In the genomic region with DNA sequence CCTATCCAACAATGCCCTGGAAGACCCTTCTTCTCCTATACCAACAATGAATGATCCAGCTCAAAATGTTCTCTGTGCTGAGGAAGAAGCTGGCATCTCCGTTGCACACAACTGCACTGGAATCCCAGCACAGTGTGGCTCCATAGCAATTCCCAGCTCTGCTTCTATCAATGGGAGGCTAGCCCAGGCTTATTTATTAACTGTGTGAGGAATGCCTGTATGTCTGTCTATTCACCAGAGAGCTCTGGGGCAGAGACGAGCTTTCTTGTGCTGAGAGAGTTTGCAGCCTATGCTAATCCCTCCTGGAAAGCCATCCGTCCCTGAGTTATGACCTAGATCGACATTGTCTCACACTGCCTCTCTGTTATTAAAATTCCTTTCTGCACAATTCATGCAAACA, we compare ENCODE assay signal across 28 mouse cellular contexts.
DNase-seq lines count a peak whose midpoint lies in the region; ATAC-seq and TF ChIP-seq lines count a peak whose summit lies in the region.
"Had no signal": no experiment of that assay in that cellular context is flagged by ENCODE, and none has a peak within 500 bp of the region (broad histone marks: within the 10 kb centered on the region; RNA-seq: fewer than 3 reads in every experiment).

No protein-coding gene starts in this region.

- no peak overlapping the region for H3K4me2 ChIP-seq in forebrain, postnatal 0 days (ENCODE audit: low read depth)
- no peak overlapping the region for H3K4me2 ChIP-seq in forebrain, embryonic 12.5 days
- H3K4me2 ChIP-seq in midbrain, embryonic 16.5 days (ENCODE audit: low read length), result no peak overlapping the region
- no peak overlapping the region for H3K4me2 ChIP-seq in midbrain, embryonic 14.5 days (ENCODE audit: low read length)
- H3K4me2 ChIP-seq: heart, embryonic 12.5 days; heart, embryonic 15.5 days; hindbrain, embryonic 15.5 days; intestine, embryonic 15.5 days had no signal

- no peak for DNase-seq in forebrain, postnatal 0 days
- no peak for DNase-seq in midbrain, embryonic 14.5 days
- peak; percentile 14 for DNase-seq in Muller cell, postnatal 12 days (ENCODE audit: inconsistent ontology term)
- peak; percentile 1 for DNase-seq in embryonic facial prominence, embryonic 10.5 days (ENCODE audit: low spot score)
- DNase-seq in layer of hippocampus, postnatal 25 days (ENCODE audit: extremely low spot score in 1 of 2, low spot score in 1 of 2), result no peak
- DNase-seq: adrenal gland, adult 8-10 months; adrenal gland, postnatal 25 days; B cell, adult 2 months; cerebellum, adult 11-12 months; cerebellum, adult 8-10 months; cerebellum, postnatal 10 days; cerebellum, postnatal 36 days; embryo, embryonic 11 days; gastrocnemius, adult 2 months; gastrocnemius, postnatal 14 days; heart, adult 18-20 months; heart, postnatal 10 days; heart, postnatal 36 days had no signal

- H3K36me3 ChIP-seq in forebrain, postnatal 0 days (ENCODE audit: insufficient read depth), result no peaks in the 10 kb centered on the region
- H3K36me3 ChIP-seq in forebrain, embryonic 12.5 days (replicated peaks), result no peaks in the 10 kb centered on the region
- no peaks in the 10 kb centered on the region for H3K36me3 ChIP-seq in midbrain, embryonic 16.5 days (ENCODE audit: control insufficient read depth, insufficient read depth, low read length)
- H3K36me3 ChIP-seq in midbrain, embryonic 14.5 days (ENCODE audit: control insufficient read depth, insufficient read depth, low read length), result no peaks in the 10 kb centered on the region
- H3K36me3 ChIP-seq in embryonic facial prominence, embryonic 10.5 days (replicated peaks), result no peaks in the 10 kb centered on the region
- H3K36me3 ChIP-seq: G1E; heart, embryonic 12.5 days; heart, embryonic 15.5 days; hindbrain, embryonic 15.5 days; intestine, embryonic 15.5 days had no signal

- no peaks in the 10 kb centered on the region for H3K27me3 ChIP-seq in forebrain, postnatal 0 days (ENCODE audit: insufficient read depth, low read length)
- H3K27me3 ChIP-seq in forebrain, embryonic 12.5 days, result no peaks in the 10 kb centered on the region
- no peaks in the 10 kb centered on the region for H3K27me3 ChIP-seq in midbrain, embryonic 16.5 days (ENCODE audit: control insufficient read depth, insufficient read depth, low read depth, low read length)
- no peaks in the 10 kb centered on the region for H3K27me3 ChIP-seq in midbrain, embryonic 14.5 days (ENCODE audit: control insufficient read depth, insufficient read depth, low read length)
- no peaks in the 10 kb centered on the region for H3K27me3 ChIP-seq in embryonic facial prominence, embryonic 10.5 days (replicated peaks; ENCODE audit: low read depth, poor library complexity, severe bottlenecking)
- H3K27me3 ChIP-seq: CH12.LX; forebrain, embryonic 13.5 days; heart, embryonic 12.5 days; heart, embryonic 15.5 days; hindbrain, embryonic 15.5 days; intestine, embryonic 15.5 days had no signal

- peak overlapping the region; percentile 64; the same call in 1 of the 2 replicates for H3K27ac ChIP-seq in forebrain, postnatal 0 days (ENCODE audit: low read depth, low read length)
- H3K27ac ChIP-seq in forebrain, embryonic 12.5 days, result no peak overlapping the region
- peak overlapping the region; percentile 72; the same call in 1 of the 2 replicates for H3K27ac ChIP-seq in midbrain, embryonic 16.5 days (ENCODE audit: low read length)
- no peak overlapping the region for H3K27ac ChIP-seq in midbrain, embryonic 14.5 days (replicated peaks; ENCODE audit: low read depth, low read length)
- no peak overlapping the region for H3K27ac ChIP-seq in embryonic facial prominence, embryonic 10.5 days (replicated peaks)
- H3K27ac ChIP-seq: forebrain, embryonic 13.5 days; gastrocnemius, adult 2 months; heart, embryonic 15.5 days; intestine, embryonic 15.5 days had no signal

- no peak for ATAC-seq in forebrain, postnatal 0 days
- no peak for ATAC-seq in forebrain, embryonic 12.5 days (ENCODE audit: low FRiP score)
- ATAC-seq in midbrain, embryonic 16.5 days, result no peak
- no peak for ATAC-seq in midbrain, embryonic 14.5 days (ENCODE audit: low FRiP score, low TSS enrichment)
- ATAC-seq: activated CD4-positive, CD25-positive, alpha-beta regulatory T cell, adult 4 months; forebrain, embryonic 13.5 days; intestine, embryonic 15.5 days had no signal

- TF ChIP-seq CTCF in forebrain, postnatal 0 days (IDR thresholded peaks at IDR 0.05; ENCODE audit: low read depth), result no peak

- WGBS in forebrain, postnatal 0 days, result 62% methylated on average over 4 of the region's 4 CpGs
- WGBS in forebrain, embryonic 12.5 days, result 63% methylated on average over 4 of the region's 4 CpGs
- 40% methylated on average over 4 of the region's 4 CpGs for WGBS in midbrain, embryonic 16.5 days
- WGBS in midbrain, embryonic 14.5 days, result 50% methylated on average over 4 of the region's 4 CpGs
- 75% methylated on average over 4 of the region's 4 CpGs for WGBS in embryonic facial prominence, embryonic 10.5 days

- no peak overlapping the region for H3K4me3 ChIP-seq in forebrain, postnatal 0 days (ENCODE audit: low read depth, low read length)
- H3K4me3 ChIP-seq in forebrain, embryonic 12.5 days (replicated peaks), result no peak overlapping the region
- H3K4me3 ChIP-seq in midbrain, embryonic 16.5 days (ENCODE audit: low read depth, low read length), result no peak overlapping the region
- H3K4me3 ChIP-seq in midbrain, embryonic 14.5 days (replicated peaks; ENCODE audit: low read depth, low read length), result no peak overlapping the region
- H3K4me3 ChIP-seq in embryonic facial prominence, embryonic 10.5 days, result no peak overlapping the region
- H3K4me3 ChIP-seq: forebrain, embryonic 13.5 days; gastrocnemius, adult 2 months; heart, embryonic 12.5 days; heart, embryonic 15.5 days; hindbrain, embryonic 15.5 days; intestine, embryonic 15.5 days had no signal

- H3K9ac ChIP-seq in forebrain, postnatal 0 days, result no peak overlapping the region
- no peak overlapping the region for H3K9ac ChIP-seq in forebrain, embryonic 12.5 days
- H3K9ac ChIP-seq in midbrain, embryonic 16.5 days (ENCODE audit: low read depth, low read length), result no peak overlapping the region
- H3K9ac ChIP-seq in midbrain, embryonic 14.5 days (replicated peaks; ENCODE audit: low read length), result no peak overlapping the region
- H3K9ac ChIP-seq: forebrain, embryonic 13.5 days; heart, embryonic 12.5 days; heart, embryonic 15.5 days; hindbrain, embryonic 15.5 days; intestine, embryonic 15.5 days had no signal

- no peaks in the 10 kb centered on the region for H3K9me3 ChIP-seq in forebrain, postnatal 0 days (ENCODE audit: low read length)
- no peaks in the 10 kb centered on the region for H3K9me3 ChIP-seq in forebrain, embryonic 12.5 days
- H3K9me3 ChIP-seq in midbrain, embryonic 16.5 days (replicated peaks; ENCODE audit: control insufficient read depth, low read length, poor library complexity, severe bottlenecking), result no peaks in the 10 kb centered on the region
- no peaks in the 10 kb centered on the region for H3K9me3 ChIP-seq in midbrain, embryonic 14.5 days (ENCODE audit: control insufficient read depth, low read length)
- H3K9me3 ChIP-seq in embryonic facial prominence, embryonic 10.5 days, result no peaks in the 10 kb centered on the region
- H3K9me3 ChIP-seq: forebrain, embryonic 13.5 days; G1E; heart, embryonic 12.5 days; heart, embryonic 15.5 days; hindbrain, embryonic 15.5 days; intestine, embryonic 15.5 days had no signal

- H3K4me1 ChIP-seq in forebrain, postnatal 0 days (ENCODE audit: insufficient read depth), result peaks cover 15% of the 10 kb centered on the region
- H3K4me1 ChIP-seq in forebrain, embryonic 12.5 days, result peaks cover 20% of the 10 kb centered on the region
- peaks cover 21% of the 10 kb centered on the region for H3K4me1 ChIP-seq in midbrain, embryonic 16.5 days (ENCODE audit: control insufficient read depth, insufficient read depth, low read length)
- H3K4me1 ChIP-seq in midbrain, embryonic 14.5 days (ENCODE audit: control insufficient read depth, insufficient read depth, low read length), result peaks cover 12% of the 10 kb centered on the region
- peaks cover 14% of the 10 kb centered on the region for H3K4me1 ChIP-seq in embryonic facial prominence, embryonic 10.5 days
- H3K4me1 ChIP-seq: heart, embryonic 12.5 days; intestine, embryonic 15.5 days had no signal

Comparison
In these comparisons a context has a peak if more than half of its experiments do, and no peak if none do; other contexts are left out.
1. H3K27ac ChIP-seq: peak in forebrain, postnatal 0 days (single experiment) and midbrain, embryonic 16.5 days (single experiment); none in forebrain, embryonic 12.5 days (single experiment), midbrain, embryonic 14.5 days (single experiment) and embryonic facial prominence, embryonic 10.5 days (single experiment).
2. DNase-seq: peak in Muller cell, postnatal 12 days (single experiment) and embryonic facial prominence, embryonic 10.5 days (single experiment); none in forebrain, postnatal 0 days (single experiment), midbrain, embryonic 14.5 days (single experiment) and layer of hippocampus, postnatal 25 days (0 of 2).